Mouse (Mus musculus) frontal cortex, postnatal 10 days (tissue): ENCODE measurements around the gene Vegfb.

Experiments
- DNase-seq, 2 experiments: peaks; one replicate each; pipeline ENCODE4 v3.0.0; 2022; ENCODE audit warnings: low spot score in 2 of 2, mixed read lengths in 1 of 2

Gene Vegfb

DNA sequence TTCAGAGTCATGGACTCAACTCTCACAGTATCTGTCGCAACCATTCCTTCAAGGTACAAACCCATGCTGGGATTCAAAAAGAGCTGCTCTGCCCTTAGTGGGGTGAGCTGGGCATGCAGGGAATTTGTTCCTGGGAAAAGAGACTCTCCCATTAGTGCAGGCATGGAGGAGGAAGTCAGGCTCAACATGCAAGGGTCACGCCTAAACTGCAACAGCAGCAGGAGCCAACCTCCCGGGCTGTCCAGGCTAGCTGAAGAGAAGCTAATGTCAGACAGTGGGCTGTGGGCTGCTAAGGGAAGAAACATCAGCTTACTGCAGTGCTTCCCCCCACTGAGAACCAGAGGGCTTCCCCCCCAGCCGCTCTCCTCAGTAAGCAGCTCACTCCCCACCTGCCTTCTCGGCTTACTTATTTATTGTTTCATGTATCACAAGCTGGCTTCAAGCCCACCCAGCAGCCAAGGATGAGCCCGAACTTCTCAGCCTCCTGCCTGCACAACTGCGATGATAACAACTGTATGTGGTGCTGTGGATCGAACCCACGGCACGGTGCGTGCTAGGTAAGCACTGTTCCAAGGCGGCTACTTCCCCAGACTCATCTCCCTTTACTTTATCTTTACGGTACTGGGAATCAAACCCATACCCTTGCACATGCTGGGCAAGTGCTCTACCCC, 15.1 kb downstream of the Vegfb start:
- DNase-seq = no peak

DNA sequence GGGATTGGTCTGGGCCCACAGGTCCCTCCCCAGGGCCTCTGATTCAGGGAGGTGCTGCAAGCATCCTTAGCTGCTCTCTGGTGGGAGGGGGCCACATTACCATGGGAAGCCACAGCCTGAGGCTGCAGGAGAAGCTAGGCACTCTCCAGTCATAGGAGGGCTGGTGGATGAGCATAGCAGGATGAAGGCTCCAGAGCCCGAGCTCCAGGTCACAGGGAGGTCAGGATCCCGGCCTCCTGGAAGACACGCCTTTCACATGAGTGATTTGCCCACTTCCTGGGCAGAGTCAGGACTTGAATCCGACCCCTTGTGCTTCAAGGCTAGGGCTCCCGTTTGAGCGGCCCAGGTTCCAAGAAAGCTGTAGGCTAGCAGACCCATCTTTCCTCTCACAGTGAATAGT, 15.8 kb downstream of the Vegfb start:
- no peak for DNase-seq

DNA sequence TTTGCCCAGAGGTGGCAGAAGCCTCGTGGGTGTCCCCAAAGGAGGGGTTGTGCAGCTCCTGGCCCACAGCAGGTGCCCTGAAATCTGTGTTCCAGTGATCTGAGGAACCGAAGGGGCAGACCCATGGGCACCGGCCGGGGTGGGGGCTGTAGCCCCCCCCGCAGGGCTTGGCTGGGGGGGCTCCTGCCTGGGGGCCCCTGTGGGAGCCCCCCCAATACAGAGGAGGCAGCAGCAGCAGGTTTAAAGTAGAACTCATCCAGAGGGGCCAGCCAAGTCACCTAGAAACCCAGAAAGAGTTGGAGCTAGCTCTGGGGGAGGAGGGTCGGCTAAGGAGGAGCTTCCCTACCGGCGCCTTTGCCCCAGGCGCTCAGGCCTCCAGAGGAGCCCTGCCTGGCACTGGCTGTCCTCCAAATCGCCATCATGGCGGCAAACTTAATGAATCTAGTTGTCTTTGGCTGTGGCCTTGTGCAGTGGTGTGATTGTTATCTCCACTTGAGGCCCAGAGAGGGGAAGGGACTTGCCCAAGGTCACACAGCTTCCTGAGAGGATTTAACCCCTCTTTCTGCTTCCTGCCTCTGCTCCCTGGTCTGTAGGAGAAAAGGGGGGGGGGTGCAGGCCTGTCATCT, 16.9 kb downstream of the Vegfb start:
- no peak for DNase-seq

DNA sequence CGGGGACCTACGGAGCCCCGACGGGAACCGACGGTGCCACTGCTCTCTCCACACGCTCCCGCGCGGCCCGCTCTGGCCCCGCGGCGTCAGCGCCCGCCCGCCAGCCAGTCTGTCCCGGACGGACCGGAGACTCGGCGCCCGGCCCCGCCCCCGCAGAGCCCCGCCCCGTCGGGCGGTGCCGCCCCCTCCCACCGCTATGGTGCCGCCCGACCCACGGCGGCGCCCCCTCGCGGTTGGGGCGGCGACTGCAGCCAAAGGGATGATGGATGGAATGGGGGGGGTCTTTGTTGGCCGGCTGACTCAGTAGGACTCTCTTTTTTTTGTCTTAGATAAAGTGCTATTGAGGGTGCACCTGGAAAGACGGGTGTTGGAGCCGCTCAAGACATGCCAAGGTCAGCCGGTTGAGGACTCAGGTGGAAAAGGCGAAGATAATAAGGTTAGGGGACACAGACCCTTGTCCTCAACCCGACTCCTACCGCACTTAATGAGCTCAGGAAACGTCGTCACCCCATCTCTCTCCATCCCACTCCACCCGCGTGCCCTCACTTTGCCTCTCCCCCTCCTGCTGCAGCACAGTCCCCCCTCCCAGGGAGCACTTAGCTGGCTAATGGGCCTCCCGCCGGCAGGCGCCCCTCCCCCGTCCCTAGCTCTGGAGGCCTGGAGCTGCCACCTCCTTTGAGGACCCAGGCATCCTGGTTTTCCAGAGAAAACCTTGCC, 17.6 kb downstream of the Vegfb start:
- no peak for DNase-seq

DNA sequence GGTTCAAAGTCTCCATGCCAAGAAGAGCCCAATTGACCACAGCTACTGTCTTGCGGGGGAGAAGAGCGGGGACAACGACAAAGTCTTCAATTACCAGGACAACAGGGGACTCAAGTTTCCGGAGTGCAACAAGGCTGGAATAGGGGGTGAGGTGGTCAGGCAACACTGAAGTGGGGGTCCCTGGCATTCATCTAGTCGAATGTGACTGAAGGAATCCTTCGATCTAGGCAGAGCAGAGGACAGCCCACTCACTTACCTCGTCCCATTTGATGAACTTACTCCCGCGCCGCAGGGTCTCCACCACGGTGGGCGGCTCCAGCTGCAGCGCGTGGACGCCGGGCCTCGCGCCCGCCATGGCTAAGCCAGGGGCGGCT, 18.2 kb downstream of the Vegfb start:
- DNase-seq = no peak

DNA sequence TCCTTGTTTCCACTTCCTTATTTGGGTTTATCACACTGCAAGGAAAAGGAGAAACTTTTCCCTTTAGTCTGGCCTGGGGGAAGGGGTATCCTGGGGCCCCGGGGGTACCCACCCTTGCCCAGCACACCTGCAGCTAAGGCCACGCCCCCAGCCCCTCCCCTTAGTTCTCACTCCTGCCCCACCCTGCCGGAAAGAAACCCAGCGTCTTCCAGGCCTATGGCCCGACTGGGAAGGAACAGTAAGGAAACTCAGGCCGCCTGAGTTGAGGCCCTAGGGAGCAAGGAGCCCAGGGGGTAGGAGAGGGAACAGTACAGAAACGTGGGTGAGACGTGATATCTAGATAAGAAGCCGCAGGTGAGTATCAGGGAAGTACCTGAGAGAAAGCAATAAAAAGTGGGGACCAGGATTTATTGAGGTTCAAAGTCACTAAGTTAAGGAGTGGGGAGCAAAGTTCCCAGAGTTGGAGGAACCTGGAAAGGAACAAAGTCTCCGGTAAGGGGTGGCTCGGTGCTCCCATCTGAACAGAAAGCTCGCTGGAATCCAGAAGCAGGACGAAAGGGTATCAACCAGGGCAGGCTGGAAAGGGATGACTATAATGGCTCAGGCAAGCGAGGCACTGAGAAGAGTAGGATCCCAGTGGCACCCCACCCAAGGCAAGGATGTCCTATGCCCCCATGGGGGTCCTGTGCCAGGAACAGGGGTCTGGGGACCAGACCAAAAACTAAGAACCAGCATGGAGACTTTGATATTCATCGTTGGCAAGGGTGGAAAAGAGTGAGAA, 18.8 kb downstream of the Vegfb start:
- no peak for DNase-seq

DNA sequence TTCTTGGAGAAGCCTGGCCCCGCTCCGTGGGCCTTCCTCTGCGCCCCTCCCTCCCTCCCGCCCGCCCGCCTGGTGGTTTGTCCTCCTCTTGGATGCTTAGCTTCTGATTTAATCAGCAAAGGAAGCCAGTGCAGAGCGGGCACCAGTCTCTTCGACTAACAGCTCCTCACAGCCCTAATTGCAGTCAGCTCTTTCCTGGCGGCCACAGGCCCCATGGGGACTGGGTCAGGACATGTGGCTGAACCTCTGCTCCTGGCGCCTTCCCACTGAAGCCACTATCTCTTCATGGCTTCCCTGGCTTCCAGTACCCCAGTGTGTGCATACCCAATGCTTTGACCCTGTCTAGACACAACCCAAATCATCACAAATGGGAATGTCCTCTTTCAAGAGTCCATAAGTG, 31.0 kb downstream of the Vegfb start:
- DNase-seq = no peak

DNA sequence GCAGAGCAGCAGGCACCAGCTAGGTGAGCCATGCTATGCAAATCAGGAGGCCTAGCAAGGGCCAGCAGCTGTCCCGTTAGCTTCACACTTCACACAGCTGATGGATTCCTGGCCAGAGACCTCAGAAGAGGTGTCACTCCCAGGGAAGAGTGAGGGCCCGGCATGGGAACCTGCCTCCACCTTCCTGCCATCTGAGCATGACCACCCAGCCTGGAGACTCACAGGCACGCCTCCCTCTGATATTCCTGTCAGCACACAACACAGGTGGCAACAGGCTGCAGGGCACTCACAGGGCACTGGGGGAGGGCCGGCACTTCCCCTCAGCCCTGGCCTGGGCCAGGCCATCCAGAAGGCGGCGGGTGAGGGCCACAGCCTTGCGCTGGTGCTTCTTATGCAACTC, 32.0 kb downstream of the Vegfb start:
- DNase-seq = no peak

DNA sequence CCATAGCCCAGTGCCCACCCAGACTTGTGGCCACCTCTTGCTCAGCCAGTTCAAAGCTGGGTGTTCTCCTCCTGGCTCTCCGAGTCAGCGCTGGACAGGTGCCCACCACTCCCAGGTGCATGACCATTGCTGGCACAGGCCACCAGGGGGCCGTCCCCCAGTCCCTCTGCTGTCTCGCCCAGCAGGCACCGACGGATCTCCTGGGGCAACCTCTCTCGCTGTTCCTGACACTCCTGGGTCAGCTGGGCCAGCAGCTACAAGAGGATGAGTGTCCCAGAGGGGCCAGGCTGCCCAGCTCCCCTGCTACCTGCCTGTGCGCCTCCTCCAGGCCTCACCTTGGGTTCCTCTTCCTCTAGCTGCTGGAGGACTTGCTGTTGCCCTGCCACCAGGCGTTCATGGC, 33.4 kb downstream of the Vegfb start:
- no peak for DNase-seq

DNA sequence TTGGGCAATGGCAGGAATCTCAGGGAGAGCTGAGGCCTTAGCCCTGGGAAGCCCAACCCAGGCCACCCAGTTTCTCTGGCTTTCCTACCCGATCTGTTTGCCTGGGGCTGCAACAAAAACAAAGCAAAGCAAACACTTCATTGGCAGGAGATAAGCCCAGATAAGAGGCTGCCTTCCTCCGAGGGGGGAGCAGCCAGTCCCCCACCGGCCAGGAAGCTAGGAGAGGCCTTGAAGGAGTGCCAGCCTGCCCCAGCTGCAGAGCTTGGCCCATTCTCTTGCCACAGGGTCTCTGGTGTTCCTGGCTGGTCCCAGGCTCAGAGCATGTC, 34.8 kb downstream of the Vegfb start:
- DNase-seq = no peak

DNA sequence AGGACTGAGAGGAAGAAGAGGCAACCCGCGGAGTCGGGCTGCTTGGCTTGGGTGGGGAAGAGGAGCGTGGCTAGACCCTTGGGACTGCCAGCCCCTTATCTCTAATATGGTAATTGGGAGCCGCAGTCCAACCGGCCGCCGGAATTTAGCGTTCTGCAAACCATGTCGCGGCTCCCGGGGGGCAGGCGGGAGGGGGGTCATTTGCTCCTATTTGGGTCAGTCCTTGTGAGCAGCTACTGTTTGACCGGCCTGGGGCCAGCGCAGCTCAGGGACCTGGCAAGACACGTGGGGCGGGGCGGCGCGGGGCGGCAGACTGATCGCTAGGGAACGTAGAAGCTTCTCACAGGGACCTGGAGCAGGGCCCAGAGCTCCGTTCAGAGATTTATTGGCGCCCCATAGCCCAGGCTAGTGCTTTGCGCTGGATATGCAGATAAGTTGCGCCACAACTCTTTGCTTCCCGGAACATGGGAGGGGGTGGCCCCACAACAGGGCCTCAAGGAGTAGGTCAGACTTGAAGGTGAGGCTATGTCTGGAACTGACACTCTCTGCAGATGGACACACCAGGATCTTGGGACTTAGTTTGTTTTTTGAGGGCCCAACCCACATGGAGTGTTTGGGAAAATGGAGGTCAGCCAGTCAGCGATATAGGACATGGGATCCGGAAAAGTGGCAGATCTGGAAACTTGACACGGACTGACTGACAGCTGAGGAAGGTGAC, 35.3 kb downstream of the Vegfb start:
- DNase-seq = peak; percentile 70 to 83

DNA sequence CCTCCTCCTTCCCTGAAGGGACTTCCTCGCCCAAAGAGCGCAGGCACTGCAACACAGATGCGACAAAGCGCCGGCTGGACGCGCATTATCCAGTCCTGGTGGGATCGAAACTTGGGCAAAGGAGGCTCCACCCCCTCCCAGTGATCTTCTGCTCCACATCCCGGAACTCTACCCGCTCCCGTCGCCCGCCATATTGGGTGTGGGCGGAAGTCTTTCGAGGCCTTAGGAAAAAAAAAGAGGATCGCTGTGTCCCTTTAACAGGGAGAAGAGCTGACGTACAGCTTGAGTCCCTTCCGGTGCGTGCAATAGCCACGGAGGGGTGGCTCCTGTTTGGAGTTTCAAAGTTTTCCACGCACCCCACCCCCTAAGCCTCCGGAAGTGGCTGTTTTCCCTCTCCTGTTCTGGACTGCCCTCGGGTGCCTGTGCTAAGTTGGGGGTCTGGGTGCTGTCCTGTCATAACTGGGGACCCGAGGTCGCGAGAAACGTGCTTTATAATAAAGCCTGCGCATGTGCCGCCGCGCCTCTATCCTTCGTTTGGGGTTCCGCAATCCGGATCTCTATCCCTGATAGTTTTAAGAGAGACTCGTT, 36.0 kb downstream of the Vegfb start:
- DNase-seq = peak; percentile 90 to 92

DNA sequence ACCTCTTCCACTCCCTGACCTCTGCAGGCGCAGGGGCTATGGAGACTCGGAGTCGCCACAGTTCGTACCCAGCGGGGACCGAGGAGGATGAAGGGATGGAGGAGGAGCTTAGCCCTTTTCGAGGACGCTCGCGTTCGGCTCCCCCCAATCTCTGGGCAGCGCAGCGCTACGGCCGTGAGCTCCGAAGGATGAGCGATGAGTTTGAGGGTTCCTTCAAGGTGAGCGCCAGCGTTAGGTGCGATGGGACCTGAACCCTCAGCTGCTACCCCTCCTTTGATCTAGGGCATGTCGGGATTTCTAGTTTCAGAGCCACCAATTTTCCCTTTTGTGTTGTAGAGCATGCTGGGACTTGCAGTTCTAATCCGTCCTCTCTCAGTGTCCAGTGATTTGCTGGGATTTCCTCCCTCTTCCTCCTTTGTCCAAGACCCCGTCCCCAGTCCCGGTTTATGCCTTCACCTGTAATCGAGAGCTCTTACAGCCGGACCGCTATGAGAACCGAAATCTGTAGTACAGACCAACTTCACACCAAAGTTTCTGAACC, 36.8 kb downstream of the Vegfb start:
- DNase-seq = peak in 1 of 2 experiments; percentile 44

DNA sequence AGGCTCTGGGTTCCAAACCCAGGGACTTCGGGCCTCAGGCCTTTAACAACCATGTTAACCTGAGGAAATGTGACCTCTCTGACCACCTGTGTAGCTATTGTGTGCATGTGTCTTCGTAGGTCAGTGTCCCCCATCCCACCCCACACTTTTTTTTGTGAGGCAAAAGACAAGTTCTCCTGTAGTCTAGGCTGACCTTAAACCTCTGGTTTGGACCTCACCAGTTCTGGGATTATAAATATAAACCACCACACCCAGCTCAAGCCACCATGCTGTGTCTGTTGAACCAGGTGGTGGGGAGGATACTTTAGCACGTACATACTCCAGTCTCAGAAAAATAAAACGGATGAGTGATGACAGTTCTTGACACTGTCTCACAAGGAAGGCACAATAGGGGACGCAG, 37.5 kb downstream of the Vegfb start:
- no peak for DNase-seq

DNA sequence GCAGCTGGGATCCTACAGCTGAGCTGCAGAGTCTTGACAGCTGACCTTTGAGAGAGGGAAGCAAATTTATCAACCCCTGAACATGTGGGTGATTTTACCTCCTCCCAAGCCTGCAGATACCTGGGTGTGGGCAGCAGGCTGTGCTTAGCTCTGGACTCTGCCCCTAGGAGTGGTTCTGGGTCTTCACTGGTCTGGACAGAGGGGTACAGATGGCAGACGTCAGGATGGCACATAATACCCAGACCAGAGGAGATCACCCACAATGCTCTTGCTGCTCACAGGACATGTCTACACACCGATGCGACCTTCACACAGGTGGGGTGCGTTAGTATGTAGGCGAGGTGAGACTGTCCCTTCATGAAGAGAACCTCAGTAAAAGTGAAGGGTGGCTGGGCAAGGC, 37.9 kb downstream of the Vegfb start:
- DNase-seq = no peak

DNA sequence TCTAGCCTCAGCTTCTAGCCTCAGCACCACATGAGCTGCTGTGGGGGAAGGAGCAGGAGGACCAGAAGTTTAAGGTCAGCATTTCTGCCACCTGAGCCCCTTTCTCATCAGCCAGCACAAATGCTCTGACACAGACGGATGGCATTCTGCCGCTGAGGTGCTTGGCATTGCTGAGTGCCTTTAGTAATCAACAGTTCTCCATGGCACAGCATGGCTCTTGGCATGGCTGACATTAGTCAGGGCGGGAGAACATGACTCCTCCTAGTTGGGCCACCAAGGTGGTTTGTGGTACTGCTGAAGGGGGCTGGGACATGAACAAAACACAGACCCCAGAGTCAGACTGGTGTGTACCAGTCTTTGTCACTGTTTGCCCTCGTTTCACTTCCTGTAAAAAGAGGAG, 39.3 kb downstream of the Vegfb start:
- no peak for DNase-seq

DNA sequence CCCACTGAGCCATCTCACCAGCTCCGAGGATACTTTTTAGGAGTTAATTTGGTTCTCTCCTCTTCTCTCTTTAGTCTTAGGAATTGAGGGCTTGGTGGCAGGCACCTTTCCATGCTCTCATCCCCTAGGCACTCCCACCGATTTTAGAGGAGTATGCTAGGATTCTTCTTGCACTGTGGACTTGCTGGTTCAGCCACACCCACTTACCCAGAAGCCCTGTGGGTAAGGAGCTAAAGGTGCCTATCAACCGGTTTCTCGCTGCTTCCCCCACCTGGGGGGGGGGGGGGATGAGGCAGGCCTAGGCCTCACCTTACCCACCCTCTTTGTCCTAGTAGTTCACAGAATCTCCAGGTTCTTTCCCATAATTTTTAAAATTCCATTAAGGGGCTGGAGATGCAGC, 39.7 kb downstream of the Vegfb start:
- DNase-seq = no peak

DNA sequence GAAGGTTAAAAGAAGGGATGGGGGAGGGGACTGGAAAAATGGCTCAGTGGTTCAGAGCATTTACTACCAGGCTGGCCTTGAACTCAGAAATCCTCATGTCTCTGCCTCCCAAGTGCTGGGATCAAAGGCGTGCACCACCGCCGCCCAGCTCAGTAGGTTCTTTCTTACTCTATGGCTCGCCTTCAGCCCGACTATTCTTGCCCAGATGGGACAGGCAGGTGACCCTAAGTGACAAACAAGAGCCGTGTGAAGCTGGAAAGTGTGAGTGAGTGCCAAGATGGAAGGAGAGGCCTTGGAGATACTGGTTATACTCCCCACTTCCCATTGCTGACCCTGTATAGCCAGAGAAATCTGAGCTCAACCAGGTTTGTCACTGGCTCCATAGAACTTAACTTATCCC, 43.7 kb downstream of the Vegfb start:
- no peak for DNase-seq

DNA sequence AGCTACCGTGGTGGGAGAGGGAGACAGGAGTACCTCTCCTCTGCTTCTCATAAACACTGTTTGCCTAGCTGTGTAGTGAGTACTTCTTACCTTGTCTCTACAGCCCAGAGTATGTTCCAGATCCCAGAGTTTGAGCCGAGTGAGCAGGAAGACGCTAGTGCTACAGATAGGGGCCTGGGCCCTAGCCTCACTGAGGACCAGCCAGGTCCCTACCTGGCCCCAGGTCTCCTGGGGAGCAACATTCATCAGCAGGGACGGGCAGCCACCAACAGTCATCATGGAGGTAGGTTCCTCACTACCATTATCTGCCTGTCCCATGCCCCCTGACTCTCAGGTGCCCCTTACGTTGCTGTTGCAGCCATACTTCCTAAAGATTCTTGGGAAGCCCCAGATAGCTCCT, 44.7 kb downstream of the Vegfb start:
- no peak for DNase-seq

DNA sequence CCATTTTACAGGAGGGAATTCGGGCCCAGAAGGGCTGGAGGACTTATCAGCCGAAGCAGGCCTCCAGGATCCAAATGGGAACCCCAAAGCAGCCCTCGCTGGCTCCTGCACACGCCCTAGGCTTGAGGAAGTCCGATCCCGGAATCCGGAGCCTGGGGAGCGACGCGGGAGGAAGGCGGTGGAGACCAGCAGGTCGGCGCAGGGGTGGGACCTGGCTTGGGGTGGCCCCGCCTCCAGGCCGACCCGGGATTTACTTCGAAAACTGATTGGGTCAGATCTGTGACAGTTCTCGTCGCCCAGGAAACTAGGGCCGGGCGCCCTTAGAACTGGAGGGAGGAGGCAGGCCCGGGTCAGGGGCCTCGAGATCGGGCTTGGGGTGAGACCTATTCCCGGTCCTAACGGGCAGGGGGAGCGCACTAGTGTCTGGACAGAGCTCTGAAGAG, 45.2 kb downstream of the Vegfb start, which contains the start of gene Gpr137:
Gene Gpr137 (minus strand): TSS at position 232 of the 443 bp plus-strand sequence.
- peak; percentile 90 to 92 for DNase-seq
